Mouse (Mus musculus) heart, postnatal 0 days (tissue): ENCODE data around the gene C1qtnf9.

Source experiments
- CTCF ChIP-seq: IDR thresholded peaks from 2 replicates; pipeline ENCODE4 v1.5.1; 2016; ENCODE audit warnings: antibody characterized with exemption, control low read depth, low read depth
- EP300 ChIP-seq: IDR thresholded peaks from 2 replicates; pipeline ENCODE4 v1.6.1; 2016; ENCODE audit warnings: antibody characterized with exemption, low read depth

DNA sequence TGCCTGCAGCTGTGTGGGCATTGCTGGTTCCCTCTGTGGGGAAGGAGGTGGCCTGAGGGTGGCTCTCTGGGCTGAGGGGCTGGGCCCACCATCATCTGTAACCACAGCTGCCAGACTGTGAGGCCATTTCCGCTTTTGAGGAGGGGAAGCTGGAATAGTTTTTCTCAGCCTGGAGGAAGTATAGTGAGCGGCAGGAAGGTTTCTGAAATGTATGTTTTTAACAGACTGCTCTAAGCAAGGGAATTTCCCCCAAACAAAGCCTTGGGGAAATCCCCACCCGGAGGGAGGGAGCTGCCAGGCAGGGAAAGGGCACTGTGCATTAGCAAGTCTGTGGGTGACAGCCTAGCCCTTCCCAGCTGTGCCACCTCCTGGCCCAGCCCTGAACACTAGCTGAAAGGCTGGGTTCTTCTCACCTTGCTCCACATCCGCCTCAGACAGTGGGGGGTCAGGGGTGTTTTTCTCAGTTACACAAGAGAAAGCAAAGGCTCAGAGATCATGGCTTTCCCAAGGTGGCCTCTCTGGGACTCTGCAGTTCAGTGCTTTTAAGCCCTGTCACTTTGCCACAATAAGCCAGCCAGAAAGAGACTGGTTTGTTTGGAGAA is 31.2 kb upstream of the C1qtnf9 start:
- TF ChIP-seq CTCF (no peak; the same call in 1 of the 2 replicates), EP300 (no peak)
